In the genomic region with DNA sequence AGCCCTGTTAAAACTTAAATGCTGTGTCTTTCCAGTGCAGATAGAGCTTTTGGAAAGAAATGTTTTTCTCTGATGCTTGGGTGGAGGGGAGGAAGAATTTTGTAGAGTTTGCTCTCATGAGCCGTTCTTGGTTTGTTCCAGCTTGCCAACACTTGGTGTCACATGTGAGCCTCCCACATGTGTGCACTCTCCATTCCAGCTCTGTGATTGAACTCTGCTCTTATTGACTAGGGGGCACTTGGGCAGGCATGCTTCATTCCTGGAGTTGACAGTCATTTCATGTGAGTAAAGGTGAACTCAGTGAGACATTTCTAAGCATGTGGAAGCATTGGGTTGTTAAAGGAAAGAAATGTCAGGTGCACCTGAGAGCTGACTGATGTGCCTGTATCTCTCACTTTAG, we compare ENCODE assay signal across 28 mouse cellular contexts. TPM values are rescaled to one million over a fixed set of nuclear protein-coding genes. Genes with fewer than 3 reads are reported as not detected.
DNase-seq lines count a peak whose midpoint lies in the region; ATAC-seq and TF ChIP-seq lines count a peak whose summit lies in the region.
"Had no signal": no experiment of that assay in that cellular context is flagged by ENCODE, and none has a peak within 500 bp of the region (broad histone marks: within the 10 kb centered on the region; RNA-seq: fewer than 3 reads in every experiment).

No protein-coding gene starts in this region.

- whole genome bisulfite sequencing in hindbrain, embryonic 13.5 days, result 58% methylated on average over 1 of the region's 1 CpGs
- 65% methylated on average over 1 of the region's 1 CpGs for WGBS in hindbrain, embryonic 10.5 days
- WGBS in kidney, postnatal 0 days, result 15% methylated on average over 1 of the region's 1 CpGs
- WGBS in kidney, embryonic 15.5 days, result 37% methylated on average over 1 of the region's 1 CpGs
- WGBS in liver, embryonic 16.5 days (ENCODE audit: insufficient replicate concordance), result 29% methylated on average over 1 of the region's 1 CpGs

- no peak for ATAC-seq in hindbrain, embryonic 13.5 days (ENCODE audit: low FRiP score)
- ATAC-seq in kidney, postnatal 0 days (replicated peaks; ENCODE audit: low FRiP score, low read depth), result no peak
- no peak for ATAC-seq in kidney, embryonic 15.5 days (replicated peaks; ENCODE audit: low FRiP score)
- ATAC-seq in liver, embryonic 16.5 days (ENCODE audit: low read depth), result no peak
- ATAC-seq: forebrain, embryonic 16.5 days; hindbrain, postnatal 0 days; intestine, embryonic 15.5 days had no signal

- 0 out of 2 replicates have a peak overlapping the region, but pooled peaks have one; percentile 24 for H3K9ac ChIP-seq in hindbrain, embryonic 13.5 days
- H3K9ac ChIP-seq in kidney, postnatal 0 days (ENCODE audit: low read depth, low read length), result no peak overlapping the region
- H3K9ac ChIP-seq in kidney, embryonic 15.5 days, result no peak overlapping the region
- no peak overlapping the region for H3K9ac ChIP-seq in liver, embryonic 16.5 days (ENCODE audit: low read depth, low read length)
- H3K9ac ChIP-seq: heart, embryonic 13.5 days; intestine, embryonic 15.5 days; limb, embryonic 13.5 days; stomach, embryonic 15.5 days had no signal

- H3K27ac ChIP-seq in hindbrain, embryonic 13.5 days, result no peak overlapping the region
- no peak overlapping the region for H3K27ac ChIP-seq in hindbrain, embryonic 10.5 days
- no peak overlapping the region for H3K27ac ChIP-seq in kidney, postnatal 0 days
- H3K27ac ChIP-seq in kidney, embryonic 15.5 days, result no peak overlapping the region
- H3K27ac ChIP-seq in liver, embryonic 16.5 days (ENCODE audit: low read length), result peak overlapping the region; percentile 42
- H3K27ac ChIP-seq: gastrocnemius, adult 2 months; heart, embryonic 13.5 days; hindbrain, postnatal 0 days; intestine, embryonic 15.5 days; limb, embryonic 13.5 days; macrophage; stomach, embryonic 15.5 days had no signal

- H3K4me2 ChIP-seq in hindbrain, embryonic 13.5 days, result no peak overlapping the region
- no peak overlapping the region for H3K4me2 ChIP-seq in kidney, postnatal 0 days (ENCODE audit: low read length)
- H3K4me2 ChIP-seq in kidney, embryonic 15.5 days, result no peak overlapping the region
- no peak overlapping the region for H3K4me2 ChIP-seq in liver, embryonic 16.5 days (ENCODE audit: low read depth, low read length)
- H3K4me2 ChIP-seq: heart, embryonic 13.5 days; intestine, embryonic 15.5 days; limb, embryonic 13.5 days; stomach, embryonic 15.5 days had no signal

- TF ChIP-seq CTCF in kidney, postnatal 0 days (IDR thresholded peaks at IDR 0.05; ENCODE audit: low read depth), result no peak

- H3K4me3 ChIP-seq in hindbrain, embryonic 13.5 days, result no peak overlapping the region
- H3K4me3 ChIP-seq in hindbrain, embryonic 10.5 days, result no peak overlapping the region
- no peak overlapping the region for H3K4me3 ChIP-seq in kidney, postnatal 0 days (replicated peaks; ENCODE audit: low read depth, low read length)
- H3K4me3 ChIP-seq in kidney, embryonic 15.5 days (replicated peaks), result no peak overlapping the region
- no peak overlapping the region for H3K4me3 ChIP-seq in liver, embryonic 16.5 days (ENCODE audit: low read depth, low read length)
- H3K4me3 ChIP-seq: erythroblast, embryonic 14.5 days; gastrocnemius, adult 2 months; heart, embryonic 13.5 days; intestine, embryonic 15.5 days; limb, embryonic 13.5 days; stomach, embryonic 15.5 days had no signal

- H3K27me3 ChIP-seq in hindbrain, embryonic 13.5 days, result no peaks in the 10 kb centered on the region
- H3K27me3 ChIP-seq in hindbrain, embryonic 10.5 days (ENCODE audit: insufficient read depth, poor library complexity, severe bottlenecking), result no peaks in the 10 kb centered on the region
- no peaks in the 10 kb centered on the region for H3K27me3 ChIP-seq in kidney, postnatal 0 days (ENCODE audit: insufficient read depth, low read length)
- no peaks in the 10 kb centered on the region for H3K27me3 ChIP-seq in kidney, embryonic 15.5 days
- H3K27me3 ChIP-seq in liver, embryonic 16.5 days (ENCODE audit: control insufficient read depth, insufficient read depth, low read depth, low read length), result no peaks in the 10 kb centered on the region
- H3K27me3 ChIP-seq: heart, embryonic 13.5 days; intestine, embryonic 15.5 days; limb, embryonic 13.5 days; stomach, embryonic 15.5 days had no signal

- no peak for DNase-seq in hindbrain, embryonic 10.5 days (ENCODE audit: low spot score)
- peak; percentile 9 for DNase-seq in kidney, postnatal 0 days (ENCODE audit: low spot score)
- peak; percentile 16 for DNase-seq in kidney, postnatal 10 days
- no peak for DNase-seq in layer of hippocampus, adult 8-10 months (ENCODE audit: low spot score in 2 of 2)
- DNase-seq in layer of hippocampus, postnatal 10 days (ENCODE audit: low spot score in 2 of 2), result no peak
- DNase-seq: adrenal gland, postnatal 36 days; cerebellum, adult 18-20 months; cerebellum, postnatal 14 days; gastrocnemius, adult 2 months; gastrocnemius, postnatal 36 days; heart, adult 18-20 months; heart, postnatal 10 days; lung, adult 2 months; lung, postnatal 10 days; midbrain, embryonic 14.5 days; right cerebral cortex, postnatal 14 days had no signal

- H3K9me3 ChIP-seq in hindbrain, embryonic 13.5 days, result no peaks in the 10 kb centered on the region
- H3K9me3 ChIP-seq in hindbrain, embryonic 10.5 days, result no peaks in the 10 kb centered on the region
- H3K9me3 ChIP-seq in kidney, postnatal 0 days (replicated peaks; ENCODE audit: low read length), result no peaks in the 10 kb centered on the region
- no peaks in the 10 kb centered on the region for H3K9me3 ChIP-seq in kidney, embryonic 15.5 days (replicated peaks)
- no peaks in the 10 kb centered on the region for H3K9me3 ChIP-seq in liver, embryonic 16.5 days (replicated peaks; ENCODE audit: control insufficient read depth, low read length)
- H3K9me3 ChIP-seq: G1E; heart, embryonic 13.5 days; intestine, embryonic 15.5 days; limb, embryonic 13.5 days; stomach, embryonic 15.5 days had no signal

- peaks cover 33% of the 10 kb centered on the region for H3K4me1 ChIP-seq in hindbrain, embryonic 13.5 days (replicated peaks)
- peaks cover 24% of the 10 kb centered on the region for H3K4me1 ChIP-seq in hindbrain, embryonic 10.5 days (replicated peaks)
- H3K4me1 ChIP-seq in kidney, postnatal 0 days (replicated peaks; ENCODE audit: insufficient read depth, low read length), result 0 out of 2 replicates have a peak, but pooled peaks cover under 1% of the 10 kb centered on the region
- H3K4me1 ChIP-seq in kidney, embryonic 15.5 days, result peaks cover 20% of the 10 kb centered on the region
- H3K4me1 ChIP-seq in liver, embryonic 16.5 days (ENCODE audit: control insufficient read depth, low read depth, low read length), result peaks cover 24% of the 10 kb centered on the region
- H3K4me1 ChIP-seq: intestine, embryonic 15.5 days had no signal

- H3K36me3 ChIP-seq in hindbrain, embryonic 13.5 days, result peaks cover 44% of the 10 kb centered on the region
- H3K36me3 ChIP-seq in hindbrain, embryonic 10.5 days, result peaks cover 62% of the 10 kb centered on the region
- peaks cover 24% of the 10 kb centered on the region for H3K36me3 ChIP-seq in kidney, postnatal 0 days (ENCODE audit: insufficient read depth, low read length)
- H3K36me3 ChIP-seq in kidney, embryonic 15.5 days, result peaks cover 56% of the 10 kb centered on the region
- peaks cover 33% of the 10 kb centered on the region for H3K36me3 ChIP-seq in liver, embryonic 16.5 days (ENCODE audit: control insufficient read depth, insufficient read depth)

RNA-seq across cellular contexts. Expression of a gene that starts 3.6 kb away (rescaled TPM):
- 52.8 and 52.9 TPM in 2 replicates for polyA plus RNA-seq in hindbrain, embryonic 13.5 days (2015; fragmentation: Nextera tagmentation; extraction: Ambion mirVana)
- polyA plus RNA-seq in hindbrain, embryonic 10.5 days (2016; fragmentation: Nextera tagmentation; extraction: Ambion mirVana), result 76.6 and 119 TPM in 2 replicates
- polyA plus RNA-seq in kidney, postnatal 0 days (2015; fragmentation: Nextera tagmentation; extraction: Ambion mirVana), result 96.3 and 99.5 TPM in 2 replicates
- 127 and 134 TPM in 2 replicates for polyA plus RNA-seq in kidney, embryonic 15.5 days (2015; fragmentation: Nextera tagmentation; extraction: Ambion mirVana)
- 54.8 and 60.1 TPM in 2 replicates for polyA plus RNA-seq in liver, embryonic 16.5 days (2015; fragmentation: Nextera tagmentation; extraction: Ambion mirVana)
- total RNA-seq in layer of hippocampus, adult 8-10 months (2022), result 10 to 100 TPM; 40.3 to 53.7 (median 51.7) TPM
- 10 to 100 TPM; 54.4 to 66.8 TPM for total RNA-seq in layer of hippocampus, postnatal 10 days (2021)

RNA-seq across cellular contexts. Expression of a gene that starts 3.6 kb away (rescaled TPM):
- polyA plus RNA-seq in hindbrain, embryonic 13.5 days (2015; fragmentation: Nextera tagmentation; extraction: Ambion mirVana), result 146 and 151 TPM in 2 replicates
- polyA plus RNA-seq in hindbrain, embryonic 10.5 days (2016; fragmentation: Nextera tagmentation; extraction: Ambion mirVana), result 130 and 148 TPM in 2 replicates
- polyA plus RNA-seq in kidney, postnatal 0 days (2015; fragmentation: Nextera tagmentation; extraction: Ambion mirVana), result 67.3 and 75.8 TPM in 2 replicates
- polyA plus RNA-seq in kidney, embryonic 15.5 days (2015; fragmentation: Nextera tagmentation; extraction: Ambion mirVana), result 131 and 136 TPM in 2 replicates
- 50.6 and 52.9 TPM in 2 replicates for polyA plus RNA-seq in liver, embryonic 16.5 days (2015; fragmentation: Nextera tagmentation; extraction: Ambion mirVana)
- 10 to 100 TPM; 51.8 to 69.0 (median 60.3) TPM for total RNA-seq in layer of hippocampus, adult 8-10 months (2022)
- 10 to 100 TPM; 71.0 to 71.2 TPM for total RNA-seq in layer of hippocampus, postnatal 10 days (2021)

RNA-seq across cellular contexts. Expression of a gene that starts 21.1 kb away (rescaled TPM):
- polyA plus RNA-seq in hindbrain, embryonic 13.5 days (2015; fragmentation: Nextera tagmentation; extraction: Ambion mirVana), result 322 and 337 TPM in 2 replicates
- 278 and 290 TPM in 2 replicates for polyA plus RNA-seq in hindbrain, embryonic 10.5 days (2016; fragmentation: Nextera tagmentation; extraction: Ambion mirVana)
- polyA plus RNA-seq in kidney, postnatal 0 days (2015; fragmentation: Nextera tagmentation; extraction: Ambion mirVana), result 541 and 596 TPM in 2 replicates
- polyA plus RNA-seq in kidney, embryonic 15.5 days (2015; fragmentation: Nextera tagmentation; extraction: Ambion mirVana), result 385 and 440 TPM in 2 replicates
- polyA plus RNA-seq in liver, embryonic 16.5 days (2015; fragmentation: Nextera tagmentation; extraction: Ambion mirVana), result 259 and 284 TPM in 2 replicates
- 100 to 1,000 TPM; 150 to 171 (median 167) TPM for total RNA-seq in layer of hippocampus, adult 8-10 months (2022)
- 100 to 1,000 TPM; 177 to 186 TPM for total RNA-seq in layer of hippocampus, postnatal 10 days (2021)

RNA-seq across cellular contexts. Expression of a gene that starts 21.4 kb away (rescaled TPM):
- 62.8 and 66.7 TPM in 2 replicates for polyA plus RNA-seq in hindbrain, embryonic 13.5 days (2015; fragmentation: Nextera tagmentation; extraction: Ambion mirVana)
- polyA plus RNA-seq in hindbrain, embryonic 10.5 days (2016; fragmentation: Nextera tagmentation; extraction: Ambion mirVana), result 45.7 and 53.7 TPM in 2 replicates
- polyA plus RNA-seq in kidney, postnatal 0 days (2015; fragmentation: Nextera tagmentation; extraction: Ambion mirVana), result 63.2 and 64.3 TPM in 2 replicates
- polyA plus RNA-seq in kidney, embryonic 15.5 days (2015; fragmentation: Nextera tagmentation; extraction: Ambion mirVana), result 66.4 and 70.1 TPM in 2 replicates
- polyA plus RNA-seq in liver, embryonic 16.5 days (2015; fragmentation: Nextera tagmentation; extraction: Ambion mirVana), result 14.6 and 16.0 TPM in 2 replicates
- total RNA-seq in layer of hippocampus, adult 8-10 months (2022), result 10 to 100 TPM; 41.3 to 55.0 (median 48.5) TPM
- 10 to 100 TPM; 33.8 to 37.7 TPM for total RNA-seq in layer of hippocampus, postnatal 10 days (2021)

Comparison
In these comparisons a context has a peak if more than half of its experiments do, and no peak if none do; other contexts are left out.
1. DNase-seq: peak in kidney, postnatal 0 days (single experiment) and kidney, postnatal 10 days (single experiment); none in hindbrain, embryonic 10.5 days (single experiment), layer of hippocampus, adult 8-10 months (0 of 2) and layer of hippocampus, postnatal 10 days (0 of 2).